Mouse (Mus musculus) kidney, embryonic 15.5 days (tissue): Measurements from ENCODE around the gene Iba57. TPM values are rescaled to one million over a fixed set of nuclear protein-coding genes. Genes with fewer than 3 reads are reported as not detected.
A peak's percentile ranks its signal among the peaks of the same experiment; 100 is the strongest.

ENCODE experiments used
- ATAC-seq: fragments of 200-750 bp; cut with Nextera tagmentation; replicated peaks from 2 replicates; pipeline ENCODE4 v1.8.0; 2017; ENCODE audit warnings: moderate TSS enrichment; ENCODE audit not compliant: low FRiP score
- H3K27ac ChIP-seq: fragments of 300-500 bp; sonication (generic); 2 replicates; pipeline ENCODE4 v1.5.1; 2015; ENCODE audit warnings: mild to moderate bottlenecking, inconsistent platforms
- H3K27me3 ChIP-seq: fragments of 300-500 bp; sonication (generic); 2 replicates; pipeline ENCODE4 v1.6.1; 2015; ENCODE audit warnings: inconsistent platforms
- H3K36me3 ChIP-seq: fragments of 300-500 bp; sonication (generic); 2 replicates; pipeline ENCODE4 v1.6.1; 2015; ENCODE audit warnings: inconsistent platforms
- H3K4me1 ChIP-seq: fragments of 300-500 bp; sonication (generic); 2 replicates; pipeline ENCODE4 v1.6.1; 2015; ENCODE audit warnings: inconsistent platforms
- H3K4me2 ChIP-seq: fragments of 300-500 bp; sonication (generic); 2 replicates; pipeline ENCODE4 v1.6.1; 2015; ENCODE audit warnings: moderate library complexity, mild to moderate bottlenecking, inconsistent platforms
- H3K4me3 ChIP-seq: fragments of 300-500 bp; sonication (generic); replicated peaks from 2 replicates; pipeline ENCODE4 v1.5.1; 2015; ENCODE audit warnings: mild to moderate bottlenecking, inconsistent platforms
- H3K9ac ChIP-seq: fragments of 300-500 bp; sonication (generic); 2 replicates; pipeline ENCODE4 v1.6.1; 2015; ENCODE audit warnings: mild to moderate bottlenecking, inconsistent platforms
- H3K9me3 ChIP-seq: fragments of 300-500 bp; sonication (generic); replicated peaks from 2 replicates; pipeline ENCODE4 v1.6.1; 2016; ENCODE audit warnings: inconsistent platforms
- WGBS: fragments of 180-500 bp; shearing (Covaris S2); methylation state at CpG from one replicate; pipeline ENCODE4 v1.1.7; 2015; ENCODE audit warnings: mixed read lengths; 5-methylcytosine and 5-hydroxymethylcytosine counted together
- polyA plus RNA-seq: library from polyadenylated mRNA; unstranded; fragments of >200 nt; fragmentation: Nextera tagmentation; extraction: Ambion mirVana; gene quantifications from 2 replicates; pipeline ENCODE4 v1.2.1, GENCODE M21; 2015

Iba57 gene
- polyA plus RNA-seq, 1 experiment from 2014 or later, result 6.9 TPM

DNA sequence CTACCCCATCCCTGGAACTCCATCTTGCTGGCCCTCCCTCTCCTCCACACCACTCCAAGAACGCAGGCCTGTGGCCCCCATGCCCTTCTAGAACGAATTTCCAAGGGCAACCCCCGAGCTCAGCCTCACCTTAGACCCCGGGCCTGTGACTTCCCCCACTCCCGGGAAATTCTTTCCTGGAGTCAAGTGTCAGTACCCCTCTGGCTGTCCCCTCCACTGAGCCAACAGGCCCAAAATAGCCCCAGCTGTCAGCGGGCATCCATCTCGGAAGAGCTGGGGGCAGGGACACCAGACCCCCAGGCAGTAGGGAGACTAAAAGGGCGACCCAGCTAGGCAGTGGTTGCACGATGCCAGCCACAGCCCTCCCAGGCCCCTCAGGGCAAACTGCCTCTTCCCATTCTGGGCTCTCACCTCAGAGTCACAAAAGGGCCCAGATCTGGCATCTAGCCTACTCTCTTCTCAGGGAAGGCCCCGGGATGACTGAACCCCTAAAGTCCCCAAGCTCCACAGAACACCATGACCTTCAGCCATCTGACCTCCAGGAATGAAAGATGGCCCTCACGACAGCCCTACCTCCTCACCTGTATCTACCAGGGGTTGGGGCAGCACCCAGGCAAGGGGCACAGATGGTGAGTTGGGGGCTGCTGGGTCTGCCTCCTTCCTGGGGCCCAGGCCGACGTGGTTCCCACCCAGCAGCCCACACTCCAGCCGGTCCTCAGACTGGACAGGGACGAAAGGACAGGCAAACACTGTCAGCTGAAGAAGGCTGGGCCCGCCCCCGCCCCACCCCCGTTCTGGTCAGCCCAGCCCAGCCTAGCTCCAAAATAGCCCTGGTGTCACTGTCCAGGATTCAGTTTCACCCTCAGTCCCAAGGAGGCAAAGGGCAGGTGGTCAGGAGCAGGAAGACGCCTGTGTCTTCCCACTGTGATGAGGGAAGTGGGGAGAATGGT lies 24.7 kb downstream of the Iba57 start:
- H3K4me1 ChIP-seq, result peaks cover 17% of the 10 kb centered on the region
- H3K36me3 ChIP-seq, result no peaks in the 10 kb centered on the region
- H3K9ac ChIP-seq, result no peak overlapping the region
- H3K27me3 ChIP-seq, result peaks cover 58% of the 10 kb centered on the region
- WGBS, result 43% methylated on average over 19 of the region's 19 CpGs
- no peak overlapping the region for H3K27ac ChIP-seq
- H3K4me2 ChIP-seq, result no peak overlapping the region
- no peaks in the 10 kb centered on the region for H3K9me3 ChIP-seq
- no peak for ATAC-seq
- H3K4me3 ChIP-seq, result no peak overlapping the region

DNA sequence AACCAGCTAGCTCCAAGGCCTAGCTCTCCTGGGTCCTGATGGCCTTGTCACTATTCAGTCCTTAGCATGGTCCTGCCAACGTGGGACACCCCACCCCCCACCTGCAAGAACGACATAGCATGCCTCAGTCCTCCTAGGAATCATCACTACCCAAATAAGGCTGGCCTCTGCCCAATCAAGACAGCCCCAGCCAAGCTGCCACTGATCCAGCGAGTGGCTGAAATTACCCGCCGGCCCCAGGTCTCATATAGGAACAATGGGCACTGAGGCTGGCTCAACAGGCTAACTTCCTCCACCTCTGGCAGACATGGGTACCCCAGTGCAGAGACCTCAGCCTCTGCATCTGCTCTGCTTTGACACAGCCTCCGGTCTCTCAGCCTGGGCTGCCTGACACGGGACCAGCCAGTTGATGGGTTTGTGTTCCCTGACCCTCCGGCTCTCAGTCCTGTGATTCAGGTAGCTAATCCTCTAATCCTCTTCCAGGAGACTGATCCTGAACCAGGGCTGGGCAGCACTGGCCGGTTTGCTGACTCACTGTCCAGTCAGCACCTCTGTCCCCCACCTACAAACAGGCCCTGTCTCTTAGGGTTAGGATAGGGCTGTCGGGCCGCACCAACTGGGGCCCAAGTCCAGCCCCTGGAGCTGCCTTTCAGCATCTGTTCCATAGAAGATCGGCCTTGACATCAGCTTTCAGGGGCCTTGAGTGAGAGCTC lies 26.4 kb downstream of the Iba57 start:
- H3K9ac ChIP-seq, result no peak overlapping the region
- H3K4me2 ChIP-seq, result no peak overlapping the region
- peaks cover 75% of the 10 kb centered on the region for H3K27me3 ChIP-seq
- no peak overlapping the region for H3K27ac ChIP-seq
- WGBS, result 77% methylated on average over 12 of the region's 12 CpGs
- no peak for ATAC-seq
- H3K9me3 ChIP-seq, result no peaks in the 10 kb centered on the region
- peaks cover 17% of the 10 kb centered on the region for H3K4me1 ChIP-seq
- no peaks in the 10 kb centered on the region for H3K36me3 ChIP-seq
- no peak overlapping the region for H3K4me3 ChIP-seq

GRCm38 (mm10) chr11:59135904-59136452 lies 27.6 kb downstream of the Iba57 start, which contains the start of gene Obscn:
Obscn (minus strand) TSS chr11:59136402.
- Histone ChIP-seq H3K4me3 (peak within 1 kb of the TSS; percentile 36), H3K36me3 (no peaks in the 10 kb centered on the region), H3K27ac (no peak within 1 kb of the TSS), H3K9me3 (no peaks in the 10 kb centered on the region), H3K4me2 (peak within 1 kb of the TSS; percentile 54), H3K9ac (no peak within 1 kb of the TSS), H3K27me3 (peaks cover 76% of the 10 kb centered on the region), H3K4me1 (peaks cover 17% of the 10 kb centered on the region)
- ATAC-seq, result no peak
- 16% methylated on average over 44 of the region's 44 CpGs for WGBS

DNA sequence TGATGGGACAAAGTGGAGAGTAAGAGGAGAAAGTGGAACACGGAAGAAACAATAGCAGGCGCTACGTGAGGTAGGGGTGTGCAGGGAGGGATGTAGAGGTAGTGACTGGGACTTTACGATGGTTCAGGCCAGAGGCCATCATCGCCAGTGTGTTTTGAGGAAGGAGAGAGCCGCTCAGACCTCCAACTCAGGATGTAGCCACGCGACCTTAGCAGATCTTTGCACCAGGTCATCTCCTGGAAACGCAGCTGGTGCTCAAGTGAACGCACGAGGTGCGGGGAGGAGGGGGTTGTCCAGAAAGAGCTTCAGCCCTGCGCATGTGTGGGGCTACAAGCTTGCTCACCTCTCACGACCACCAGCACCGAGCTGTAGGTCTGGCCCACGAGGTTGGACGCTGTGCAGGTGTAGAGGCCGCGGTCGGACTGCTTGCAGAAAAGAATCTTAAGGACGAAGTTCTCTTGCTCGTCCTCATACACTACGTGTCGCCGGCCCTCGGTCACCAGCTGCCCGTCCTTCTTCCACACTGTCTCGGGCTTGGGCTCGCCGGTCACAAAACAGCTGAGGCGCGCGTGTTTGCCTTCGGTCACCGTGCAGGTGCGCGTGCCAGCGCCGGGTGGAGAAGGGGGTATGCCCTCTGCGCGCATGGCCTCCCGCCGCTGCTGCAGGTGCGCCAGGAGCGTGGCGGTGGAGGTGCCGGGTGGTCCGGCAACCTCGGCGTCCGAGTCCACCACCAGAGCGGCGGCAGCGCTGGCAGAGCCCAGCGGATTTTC lies 28.3 kb downstream of the Iba57 start:
- Histone ChIP-seq H3K4me1 (peaks cover 17% of the 10 kb centered on the region), H3K36me3 (no peaks in the 10 kb centered on the region), H3K4me3 (peak overlapping the region; percentile 36), H3K27ac (no peak overlapping the region), H3K27me3 (peaks cover 73% of the 10 kb centered on the region), H3K9me3 (no peaks in the 10 kb centered on the region), H3K4me2 (peak overlapping the region; percentile 54), H3K9ac (no peak overlapping the region)
- WGBS, result 5% methylated on average over 55 of the region's 55 CpGs
- ATAC-seq, result no peak

GRCm38 (mm10) chr11:59134373-59134997 lies 29.1 kb downstream of the Iba57 start:
- Histone ChIP-seq H3K27me3 (peaks cover 71% of the 10 kb centered on the region), H3K36me3 (no peaks in the 10 kb centered on the region), H3K9me3 (no peaks in the 10 kb centered on the region), H3K9ac (no peak overlapping the region), H3K4me2 (peak overlapping the region; percentile 54), H3K4me3 (peak overlapping the region; percentile 19), H3K27ac (no peak overlapping the region), H3K4me1 (peaks cover 17% of the 10 kb centered on the region)
- ATAC-seq, result peak; percentile 50; the same call in 1 of the 2 replicates
- WGBS, result 6% methylated on average over 33 of the region's 35 CpGs

- H3K9ac ChIP-seq, result no peak overlapping the region
- peaks cover 50% of the 10 kb centered on the region for H3K27me3 ChIP-seq
- 82% methylated on average over 2 of the region's 3 CpGs for WGBS
- no peak for ATAC-seq
- no peak overlapping the region for H3K27ac ChIP-seq
- no peak overlapping the region for H3K4me3 ChIP-seq
- H3K36me3 ChIP-seq, result no peaks in the 10 kb centered on the region
- H3K4me2 ChIP-seq, result no peak overlapping the region
- no peaks in the 10 kb centered on the region for H3K9me3 ChIP-seq
- peaks cover 17% of the 10 kb centered on the region for H3K4me1 ChIP-seq
Observed at GRCm38 (mm10) chr11:59132065-59132464, 31.5 kb downstream of the Iba57 start.

- Histone ChIP-seq H3K36me3 (no peaks in the 10 kb centered on the region), H3K4me1 (peaks cover 17% of the 10 kb centered on the region), H3K27me3 (peaks cover 44% of the 10 kb centered on the region), H3K4me3 (no peak overlapping the region), H3K4me2 (no peak overlapping the region), H3K27ac (no peak overlapping the region), H3K9me3 (no peaks in the 10 kb centered on the region), H3K9ac (no peak overlapping the region)
- WGBS, result 62% methylated on average over 18 of the region's 18 CpGs
- no peak for ATAC-seq
Observed at GRCm38 (mm10) chr11:59131348-59131919, 32.1 kb downstream of the Iba57 start.

DNA sequence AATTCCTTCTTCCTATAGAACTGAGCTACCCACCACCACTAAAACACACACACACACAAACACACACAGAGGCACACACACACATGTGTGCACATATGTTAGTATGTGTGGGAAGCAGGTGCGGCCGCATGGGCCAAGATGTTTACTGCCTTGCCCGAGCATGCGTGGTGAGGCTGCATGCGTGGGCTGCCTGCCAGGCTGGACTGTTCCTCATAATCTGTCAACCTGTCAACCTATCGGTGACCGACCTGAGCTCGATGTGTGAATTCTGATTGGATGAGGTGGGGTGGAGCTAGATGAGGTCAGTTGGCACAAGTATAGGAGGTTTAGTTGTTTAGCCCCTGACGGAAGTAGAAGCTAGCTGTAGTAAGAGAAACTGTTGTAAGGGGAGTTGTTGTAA lies 32.8 kb downstream of the Iba57 start:
- no peak overlapping the region for H3K27ac ChIP-seq
- no peak overlapping the region for H3K9ac ChIP-seq
- H3K4me2 ChIP-seq, result no peak overlapping the region
- no peak for ATAC-seq
- H3K36me3 ChIP-seq, result no peaks in the 10 kb centered on the region
- H3K4me3 ChIP-seq, result no peak overlapping the region
- H3K9me3 ChIP-seq, result no peaks in the 10 kb centered on the region
- peaks cover 14% of the 10 kb centered on the region for H3K4me1 ChIP-seq
- WGBS, result 77% methylated on average over 9 of the region's 9 CpGs
- peaks cover 37% of the 10 kb centered on the region for H3K27me3 ChIP-seq

- Histone ChIP-seq H3K4me1 (peaks cover 3% of the 10 kb centered on the region; the same call in 1 of the 2 replicates), H3K4me3 (no peak overlapping the region), H3K27me3 (no peaks in the 10 kb centered on the region), H3K9ac (no peak overlapping the region), H3K27ac (no peak overlapping the region), H3K36me3 (no peaks in the 10 kb centered on the region), H3K4me2 (no peak overlapping the region), H3K9me3 (no peaks in the 10 kb centered on the region)
- WGBS, result 94% methylated on average over 5 of the region's 5 CpGs
- ATAC-seq, result no peak
Observed at GRCm38 (mm10) chr11:59105945-59106344, 57.6 kb downstream of the Iba57 start.
